Mouse (Mus musculus) forebrain, embryonic 13.5 days (tissue): ENCODE results near the gene Zfp706. TPM values are rescaled to one million over a fixed set of nuclear protein-coding genes. Genes with fewer than 3 reads are reported as not detected.

Experiments used
- ATAC-seq: fragments of 200-750 bp; cut with Nextera tagmentation; 2 replicates; pipeline ENCODE4 v1.8.0; 2017
- H3K27ac ChIP-seq: fragments of 300-500 bp; sonication (generic); 2 replicates; pipeline ENCODE4 v1.5.1; 2015; ENCODE audit warnings: inconsistent platforms, mild to moderate bottlenecking, moderate library complexity
- H3K27me3 ChIP-seq: fragments of 300-500 bp; sonication (generic); 2 replicates; pipeline ENCODE4 v1.6.1; 2015; ENCODE audit warnings: mild to moderate bottlenecking, inconsistent platforms
- H3K36me3 ChIP-seq: fragments of 300-500 bp; sonication (generic); 2 replicates; pipeline ENCODE4 v1.6.1; 2015; ENCODE audit warnings: mild to moderate bottlenecking, inconsistent platforms; ENCODE audit not compliant: poor library complexity, severe bottlenecking
- H3K4me1 ChIP-seq: fragments of 300-500 bp; sonication (generic); 2 replicates; pipeline ENCODE4 v1.6.1; 2015; ENCODE audit warnings: inconsistent platforms
- H3K4me2 ChIP-seq: fragments of 300-500 bp; sonication (generic); 2 replicates; pipeline ENCODE4 v1.6.1; 2015; ENCODE audit warnings: inconsistent platforms, mild to moderate bottlenecking, moderate library complexity
- H3K4me3 ChIP-seq: fragments of 300-500 bp; sonication (generic); 2 replicates; pipeline ENCODE4 v1.5.1; 2015; ENCODE audit warnings: mild to moderate bottlenecking, inconsistent platforms
- H3K9ac ChIP-seq: fragments of 300-500 bp; sonication (generic); 2 replicates; pipeline ENCODE4 v1.6.1; 2015; ENCODE audit warnings: mild to moderate bottlenecking, inconsistent platforms
- H3K9me3 ChIP-seq: fragments of 300-500 bp; sonication (generic); replicated peaks from 2 replicates; pipeline ENCODE4 v1.6.1; 2016; ENCODE audit warnings: inconsistent platforms
- WGBS: fragments of 180-500 bp; shearing (Covaris S2); methylation state at CpG from one replicate; pipeline ENCODE4 v1.1.7; 2015; 5-methylcytosine and 5-hydroxymethylcytosine counted together
- polyA plus RNA-seq: library from polyadenylated mRNA; unstranded; fragments of >200 nt; fragmentation: Nextera tagmentation; extraction: Ambion mirVana; gene quantifications from 2 replicates; pipeline ENCODE4 v1.2.1, GENCODE M21; 2015

Gene Zfp706
- polyA plus RNA-seq, 1 experiment from 2014 or later = 515 TPM

DNA sequence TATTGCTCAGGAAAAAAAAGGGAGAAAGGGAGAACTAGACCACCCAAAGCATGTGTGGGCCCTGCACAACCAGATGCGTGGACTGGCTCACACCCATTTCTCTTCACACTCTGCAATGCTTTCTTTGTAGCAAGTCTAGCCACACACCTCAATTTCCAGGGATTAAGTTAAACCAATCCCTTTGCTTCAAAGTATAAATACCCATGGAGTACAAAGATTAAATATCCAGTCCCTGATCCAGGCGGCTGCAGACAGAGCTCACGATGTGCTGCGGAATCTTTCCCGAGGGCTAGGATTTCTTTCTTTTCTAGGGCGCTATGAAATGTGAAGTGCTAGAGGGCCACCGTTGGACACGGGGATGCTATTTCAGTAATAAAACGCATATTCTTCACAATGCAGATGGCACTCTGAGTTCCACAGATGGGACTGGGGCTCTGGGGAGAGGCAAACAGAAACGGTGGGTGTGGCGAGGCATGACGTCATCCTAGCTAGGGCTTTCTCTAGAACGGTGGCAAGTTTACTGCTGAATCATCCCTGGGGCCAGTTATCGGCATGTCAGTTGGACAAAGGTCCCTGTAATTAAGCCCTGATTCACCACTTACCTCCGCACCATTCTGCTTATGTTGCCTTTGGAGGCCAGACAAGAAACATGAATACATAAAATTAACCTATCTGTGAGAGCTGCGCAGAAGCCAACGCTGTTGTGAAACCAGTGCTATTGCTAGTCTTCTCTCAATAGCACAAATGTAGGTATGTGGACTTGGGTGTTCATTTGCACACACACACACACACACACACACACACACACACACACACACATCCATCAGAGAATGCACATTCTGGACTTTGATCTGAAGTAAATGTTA is 47.3 kb downstream of the Zfp706 start:
- Histone ChIP-seq H3K9me3 (0 out of 2 replicates have a peak, but pooled peaks cover 3% of the 10 kb centered on the region), H3K27ac (peak overlapping the region; percentile 78), H3K4me2 (no peak overlapping the region), H3K36me3 (no peaks in the 10 kb centered on the region), H3K4me1 (peaks cover 9% of the 10 kb centered on the region; the same call in 1 of the 2 replicates), H3K4me3 (no peak overlapping the region), H3K9ac (no peak overlapping the region), H3K27me3 (no peaks in the 10 kb centered on the region)
- peak; percentile 89 for ATAC-seq
- 69% methylated on average over 17 of the region's 17 CpGs for WGBS

DNA sequence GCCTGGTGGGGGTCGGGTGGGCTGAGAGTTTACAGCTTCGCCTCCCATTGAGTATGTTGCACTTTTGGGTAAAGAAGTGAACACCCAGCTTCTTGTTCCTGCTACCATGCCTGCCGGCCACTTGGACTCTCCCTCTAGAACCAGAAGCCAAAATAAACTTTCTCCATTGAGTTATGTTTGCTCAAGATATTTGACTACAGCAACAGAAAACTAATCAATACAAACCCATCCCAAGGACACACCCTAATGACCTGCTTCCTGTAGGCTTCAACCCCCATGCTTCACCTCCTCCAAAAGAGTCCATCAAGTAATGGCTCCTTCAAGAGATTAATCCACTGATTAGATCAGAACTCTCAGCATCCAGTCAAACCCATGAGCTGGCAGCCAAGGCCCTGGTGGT is 51.4 kb downstream of the Zfp706 start:
- WGBS = 96% methylated on average over 3 of the region's 3 CpGs

GRCm38 (mm10) chr15:36950258-36950657 is 57.3 kb downstream of the Zfp706 start:
- H3K4me3 ChIP-seq = no peak overlapping the region
- H3K27ac ChIP-seq = no peak overlapping the region
- 100% methylated on average over 2 of the region's 2 CpGs for WGBS
- no peaks in the 10 kb centered on the region for H3K27me3 ChIP-seq
- no peaks in the 10 kb centered on the region for H3K36me3 ChIP-seq
- ATAC-seq = no peak
- peaks cover under 1% of the 10 kb centered on the region for H3K4me1 ChIP-seq
- H3K9me3 ChIP-seq = no peaks in the 10 kb centered on the region
- no peak overlapping the region for H3K4me2 ChIP-seq
- no peak overlapping the region for H3K9ac ChIP-seq

More for the DNA sequence above, 51.4 kb downstream of the Zfp706 start:
- ATAC-seq = no peak
- no peak overlapping the region for H3K4me2 ChIP-seq
- 0 out of 2 replicates have a peak, but pooled peaks cover 3% of the 10 kb centered on the region for H3K9me3 ChIP-seq
- no peaks in the 10 kb centered on the region for H3K27me3 ChIP-seq
- H3K9ac ChIP-seq = no peak overlapping the region
- no peak overlapping the region for H3K4me3 ChIP-seq
- no peak overlapping the region for H3K27ac ChIP-seq
- no peaks in the 10 kb centered on the region for H3K36me3 ChIP-seq
- peaks cover 9% of the 10 kb centered on the region; the same call in 1 of the 2 replicates for H3K4me1 ChIP-seq

DNA sequence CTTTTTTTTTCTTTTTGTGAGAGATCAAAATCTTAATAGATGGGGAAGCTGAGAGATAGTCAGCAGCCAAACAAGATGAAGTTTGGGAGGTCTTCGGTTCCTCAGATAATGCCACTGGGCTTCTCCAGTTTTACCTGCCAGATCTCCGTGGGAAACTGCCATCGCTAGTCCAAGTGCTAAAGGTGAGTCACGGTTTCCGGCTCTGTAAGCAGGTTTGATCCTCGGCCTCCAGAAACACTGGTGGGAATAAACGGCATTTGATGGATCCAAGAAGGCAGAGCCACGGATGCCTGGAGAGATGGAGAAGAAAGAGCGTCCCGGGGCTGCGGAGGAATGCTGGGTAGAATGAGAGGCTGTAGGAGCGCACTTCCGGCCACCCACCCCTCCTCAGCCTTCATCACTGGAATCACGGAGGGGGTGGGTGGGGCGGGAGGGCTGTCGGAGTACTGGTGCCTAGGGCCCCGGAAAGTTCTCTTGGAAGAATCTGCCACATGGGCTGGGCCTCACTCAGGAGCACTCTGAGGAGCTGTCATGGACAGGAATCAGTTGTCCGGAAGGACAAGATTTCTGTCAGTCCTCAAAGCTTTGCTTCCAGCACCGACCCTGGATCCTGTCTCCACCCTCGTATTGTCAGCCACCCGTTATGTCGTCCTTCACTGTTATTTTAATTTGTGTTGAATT is 58.6 kb downstream of the Zfp706 start:
- H3K36me3 ChIP-seq = no peaks in the 10 kb centered on the region
- no peak overlapping the region for H3K9ac ChIP-seq
- no peak overlapping the region for H3K27ac ChIP-seq
- 88% methylated on average over 22 of the region's 22 CpGs for WGBS
- H3K4me1 ChIP-seq = peaks cover 13% of the 10 kb centered on the region
- H3K4me2 ChIP-seq = no peak overlapping the region
- H3K9me3 ChIP-seq = no peaks in the 10 kb centered on the region
- H3K4me3 ChIP-seq = no peak overlapping the region
- no peak for ATAC-seq
- H3K27me3 ChIP-seq = no peaks in the 10 kb centered on the region
